Mouse (Mus musculus) thymus, adult 2 months (tissue): ENCODE data around the gene Hist1h3a.
A peak's percentile ranks its signal among the peaks of the same experiment; 100 is the strongest.

Source experiments
- CTCF ChIP-seq: fragments of 200-500 bp; IDR thresholded peaks from 2 replicates; pipeline ENCODE4 v1.5.1; 2012; ENCODE audit warnings: mild to moderate bottlenecking, control low read depth, low read length, moderate library complexity, borderline replicate concordance; ENCODE audit not compliant: control insufficient read depth, poor library complexity, insufficient read depth; ENCODE audit errors: extremely low read depth
- POLR2A ChIP-seq: fragments of 200-500 bp; IDR thresholded peaks from 2 replicates; pipeline ENCODE4 v1.6.1; 2012; ENCODE audit warnings: mild to moderate bottlenecking, low read length, control low read depth, moderate library complexity; ENCODE audit not compliant: control insufficient read depth, poor library complexity, insufficient read depth; ENCODE audit errors: extremely low read depth

DNA sequence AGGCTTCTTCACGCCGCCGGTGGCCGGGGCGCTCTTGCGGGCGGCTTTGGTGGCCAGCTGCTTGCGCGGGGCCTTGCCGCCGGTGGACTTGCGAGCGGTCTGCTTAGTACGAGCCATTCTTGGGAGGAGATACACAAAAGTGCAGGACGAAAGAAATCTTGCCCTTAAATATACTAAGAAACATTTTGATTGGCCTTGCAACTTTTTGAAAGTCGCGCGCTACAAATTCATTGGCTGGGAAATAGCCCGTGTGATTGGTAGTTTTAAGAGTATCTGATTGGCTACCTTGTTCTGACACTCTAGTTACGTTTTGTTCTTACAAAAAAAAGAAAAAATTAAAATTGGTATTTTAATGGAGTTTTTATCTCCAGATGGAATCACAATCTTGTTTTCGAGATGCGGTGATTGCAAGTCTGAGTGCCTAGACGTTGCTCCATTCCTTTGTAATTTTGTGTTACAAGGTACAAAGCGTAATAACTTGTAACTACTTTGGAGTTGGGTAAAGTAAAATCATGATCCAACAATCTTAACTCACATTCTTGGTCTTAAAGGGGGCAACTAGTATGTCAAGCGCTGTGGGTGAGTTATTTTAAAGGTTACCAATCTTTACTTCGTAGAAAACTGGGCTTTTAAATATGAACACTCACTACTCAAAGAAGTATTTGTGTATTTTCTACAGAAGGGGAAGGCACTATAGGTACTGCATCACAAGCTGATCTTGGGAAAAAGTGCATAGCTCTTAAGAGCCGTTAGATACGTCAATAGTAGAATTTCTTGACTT is 16.6 kb downstream of the Hist1h3a start, which contains the start of gene Hist1h3c:
- TF ChIP-seq CTCF, result no peak
- peak; percentile 43; the same call in 1 of the 2 replicates for TF ChIP-seq POLR2A
